ENCODE assay signal across 34 mouse cellular contexts in the genomic region with DNA sequence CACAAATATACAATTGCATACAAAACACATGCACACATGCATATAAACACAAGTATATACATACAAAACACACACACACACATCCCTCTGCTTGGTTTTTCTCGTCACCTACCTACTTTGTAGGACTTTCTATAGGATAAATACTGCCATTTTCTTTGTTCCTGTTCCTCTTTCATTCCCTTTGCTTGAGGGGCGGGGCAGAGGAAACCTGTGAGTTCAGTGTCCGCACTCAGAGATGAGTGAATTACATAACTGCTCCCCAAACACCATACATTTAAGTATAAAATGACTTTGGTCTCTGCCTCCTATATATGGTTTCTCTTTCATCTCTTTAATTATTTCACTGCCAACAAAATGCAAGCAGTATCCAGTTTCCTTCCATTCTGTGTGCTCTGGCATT.
"Had no signal": no experiment of that assay in that cellular context is flagged by ENCODE, and none has a peak within 500 bp of the region (broad histone marks: within the 10 kb centered on the region; RNA-seq: fewer than 3 reads in every experiment).

No protein-coding gene starts in this region.

- ATAC-seq: hindbrain, embryonic 16.5 days; hindbrain, postnatal 0 days; inflammation-experienced regulatory T-cells, adult 6 months; intestine, embryonic 15.5 days; intestine, postnatal 0 days had no signal

- H3K4me1 ChIP-seq: hindbrain, embryonic 12.5 days; hindbrain, embryonic 13.5 days; hindbrain, embryonic 15.5 days had no signal

- DNase-seq: heart, postnatal 10 days; heart, postnatal 14 days; heart, postnatal 36 days; heart, postnatal 4 days; kidney, adult 11 months; kidney, adult 18-20 months; kidney, adult 2 months; kidney, adult 8-10 months; kidney, adult 9 months; kidney, postnatal 10 days; kidney, postnatal 14 days; kidney, postnatal 36 days; kidney, postnatal 4 days; layer of hippocampus, adult 9-11 months; layer of hippocampus, postnatal 36 days had no signal

- H3K27ac ChIP-seq: heart, embryonic 10.5 days; heart, embryonic 13.5 days; heart, embryonic 15.5 days; hindbrain, embryonic 10.5 days; hindbrain, embryonic 12.5 days; hindbrain, embryonic 13.5 days; hindbrain, embryonic 14.5 days; hindbrain, embryonic 15.5 days; hindbrain, postnatal 0 days; intestine, embryonic 15.5 days; kidney, embryonic 15.5 days; kidney, postnatal 0 days; layer of hippocampus, adult 2 months; left cerebral cortex, adult 2 months had no signal

- H3K9me3 ChIP-seq: heart, embryonic 10.5 days; heart, embryonic 12.5 days; heart, embryonic 13.5 days; heart, embryonic 15.5 days; hindbrain, embryonic 10.5 days; hindbrain, embryonic 12.5 days; hindbrain, embryonic 13.5 days; hindbrain, embryonic 15.5 days; intestine, embryonic 15.5 days; kidney, embryonic 15.5 days had no signal

- H3K9ac ChIP-seq: heart, embryonic 12.5 days; heart, embryonic 13.5 days; heart, embryonic 15.5 days; hindbrain, embryonic 12.5 days; hindbrain, embryonic 13.5 days; hindbrain, embryonic 14.5 days; hindbrain, embryonic 15.5 days; intestine, embryonic 15.5 days; kidney, embryonic 15.5 days had no signal

- H3K4me3 ChIP-seq: heart, embryonic 10.5 days; heart, embryonic 12.5 days; heart, embryonic 13.5 days; heart, embryonic 15.5 days; hindbrain, embryonic 10.5 days; hindbrain, embryonic 12.5 days; hindbrain, embryonic 13.5 days; hindbrain, embryonic 15.5 days; intestine, embryonic 15.5 days; kidney, embryonic 15.5 days; layer of hippocampus, adult 2 months; left cerebral cortex, adult 2 months had no signal

- H3K4me2 ChIP-seq: heart, embryonic 11.5 days; heart, embryonic 12.5 days; heart, embryonic 13.5 days; heart, embryonic 15.5 days; hindbrain, embryonic 12.5 days; hindbrain, embryonic 13.5 days; hindbrain, embryonic 14.5 days; hindbrain, embryonic 15.5 days; intestine, embryonic 15.5 days; kidney, embryonic 15.5 days had no signal

- H3K27me3 ChIP-seq: heart, embryonic 12.5 days; heart, embryonic 13.5 days; heart, embryonic 15.5 days; hindbrain, embryonic 12.5 days; hindbrain, embryonic 13.5 days; hindbrain, embryonic 15.5 days; intestine, embryonic 15.5 days; kidney, embryonic 15.5 days had no signal
